Mouse (Mus musculus): ENCODE measurements around the gene Zbtb46.

Gene Zbtb46

DNA sequence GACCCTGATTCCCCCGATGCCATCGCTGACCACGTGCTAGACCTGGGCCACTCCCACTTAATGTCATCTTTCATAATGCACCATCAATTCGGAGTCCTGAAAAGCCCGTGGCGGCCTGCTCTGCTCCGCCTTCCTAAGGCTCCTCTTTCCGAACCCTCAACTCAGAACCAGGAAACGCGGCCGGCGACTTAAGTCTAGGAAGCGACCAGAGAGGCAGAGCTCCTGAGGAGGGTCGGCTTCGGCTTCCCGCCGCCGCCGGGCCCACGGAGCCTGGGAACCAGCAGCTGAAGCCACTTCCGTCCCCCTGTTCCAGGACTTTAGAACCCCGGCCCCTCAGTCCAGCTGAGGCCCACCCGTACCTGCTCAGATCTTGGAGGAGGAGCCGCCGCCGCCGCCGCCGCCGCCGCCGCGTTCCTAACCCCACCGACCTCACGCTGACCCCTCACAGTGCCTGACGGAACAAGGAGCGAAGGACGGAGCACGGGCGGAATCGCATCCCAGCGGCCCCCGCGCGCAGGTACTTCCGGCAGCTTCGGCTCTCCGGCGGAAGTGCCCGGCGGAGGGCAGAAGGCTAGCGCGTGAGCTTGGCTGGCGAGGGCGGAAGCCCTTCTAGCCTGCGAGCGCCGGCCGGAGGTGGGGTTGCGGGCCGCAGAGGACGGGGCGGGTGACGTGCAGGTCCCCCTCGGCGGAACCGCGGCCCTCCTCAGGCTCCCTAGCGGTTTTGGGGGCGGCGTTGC, 94.2 kb downstream of the Zbtb46 start, which contains the start of the genes Zgpat and Arfrp1:
Gene Zgpat, plus strand, starts transcription at position 69 of the 737 bp plus-strand sequence.
Gene Arfrp1, minus strand, starts transcription at position 545 of the 737 bp plus-strand sequence.
- in situ Hi-C loops (cut with MboI, MseI): loop anchor here (5.0 kb wide), 1 partner anchor 38 kb away; no protein-coding TSS in a partner anchor

DNA sequence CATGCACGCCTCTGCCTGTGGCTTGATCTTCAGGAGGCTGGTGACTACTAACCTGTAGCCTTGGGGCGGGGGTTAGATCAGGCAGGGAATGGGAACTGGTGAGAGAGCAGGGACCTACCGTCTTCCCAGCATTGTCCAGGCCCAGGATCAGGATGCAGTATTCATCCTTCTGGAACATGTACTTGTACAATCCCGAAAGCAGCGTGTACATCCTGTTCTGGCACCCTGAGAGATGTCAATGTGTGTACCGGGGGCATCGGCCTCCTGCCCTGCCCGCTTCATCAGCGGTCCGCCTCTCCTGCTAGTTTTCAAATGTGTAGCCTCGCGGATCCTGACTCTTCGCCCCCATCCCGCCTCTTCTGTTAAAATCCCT, 94.8 kb downstream of the Zbtb46 start:
- in situ Hi-C loops (cut with MboI, MseI): loop anchor here (5.0 kb wide), 1 partner anchor 37 kb away; no protein-coding TSS in a partner anchor

DNA sequence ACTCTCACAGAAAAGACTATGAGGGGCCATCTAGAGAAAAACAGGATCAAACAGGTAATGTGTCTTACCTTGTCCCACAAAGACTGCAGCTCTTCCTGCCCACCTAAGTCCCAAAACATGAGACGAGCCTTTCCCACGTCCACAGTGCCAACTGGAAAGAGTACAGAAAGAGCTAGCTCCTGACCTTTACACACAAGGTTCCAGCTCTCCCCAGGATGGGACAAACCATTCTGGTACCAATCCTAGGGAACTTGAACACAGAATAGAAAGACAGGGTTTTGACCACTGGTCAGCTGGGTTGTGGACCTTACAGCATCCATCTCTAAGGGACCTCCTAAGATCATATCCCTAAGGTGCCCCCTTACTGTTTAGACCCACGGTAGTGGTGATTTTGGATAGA, 95.3 kb downstream of the Zbtb46 start:
- in situ Hi-C loops (cut with MboI, MseI): loop anchor here (5.0 kb wide), 1 partner anchor 37 kb away; no protein-coding TSS in a partner anchor

GRCm38 (mm10) chr2:181356780-181357179, 102.4 kb downstream of the Zbtb46 start:
- in situ Hi-C loops (cut with MboI, MseI): no loop called here

DNA sequence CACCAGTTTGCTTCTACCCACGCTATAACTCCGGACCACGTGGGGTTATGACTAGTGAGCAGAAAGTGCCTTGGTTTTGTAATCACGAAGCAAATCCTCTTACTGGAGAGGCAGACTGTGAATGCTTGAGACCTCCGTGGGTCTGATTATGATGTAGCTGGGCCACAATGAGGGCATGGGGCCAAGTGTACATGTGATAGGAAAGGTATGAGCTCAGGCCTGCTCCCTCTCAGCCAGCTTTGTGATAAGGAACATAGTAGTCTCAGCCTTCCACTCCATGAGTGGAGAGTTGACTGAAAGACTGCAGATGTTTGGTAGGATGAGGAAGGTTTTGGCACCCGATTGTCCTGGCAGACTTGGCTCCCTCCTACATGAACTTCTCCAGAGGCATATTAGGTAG, 116.5 kb downstream of the Zbtb46 start:
- in situ Hi-C loops (cut with MboI, MseI): no loop called here

- in situ Hi-C loops (cut with MboI, MseI): no loop called here
These were observed 118.8 kb downstream of the Zbtb46 start for GRCm38 (mm10) chr2:181340426-181340825.
